ENCODE assay signal across 8 mouse cellular contexts in the genomic region with DNA sequence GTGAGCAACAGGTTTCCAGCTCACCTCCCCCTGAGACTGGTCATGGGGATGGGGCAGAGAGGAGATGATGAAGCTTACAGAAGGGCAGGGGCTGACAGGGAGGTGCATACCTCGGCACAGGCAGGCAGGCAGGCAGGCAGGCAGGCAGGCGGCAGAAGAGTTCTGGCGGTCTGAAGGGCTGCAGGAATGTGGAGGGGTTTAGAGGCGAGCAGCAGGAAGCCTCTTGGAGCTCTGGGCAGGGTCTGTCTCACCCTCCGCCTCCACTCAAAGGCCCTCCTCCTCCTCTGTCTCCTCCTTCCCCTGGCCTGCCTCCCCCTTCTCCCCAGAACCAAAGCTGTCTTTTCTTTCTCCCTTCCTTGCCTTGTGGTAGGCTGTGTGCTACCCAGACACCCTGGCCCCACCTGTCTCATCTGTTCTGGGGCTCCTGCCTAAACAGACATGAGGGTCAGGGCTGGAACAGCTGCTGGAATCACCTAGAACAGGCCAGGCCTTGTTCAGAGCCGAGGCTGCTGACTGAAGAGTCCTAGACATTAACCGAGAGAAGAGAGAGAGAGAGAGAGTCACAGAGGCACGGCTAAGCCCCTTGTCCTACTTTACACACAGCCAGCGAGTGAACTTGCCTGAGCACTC. TPM values are rescaled to one million over a fixed set of nuclear protein-coding genes. Genes with fewer than 3 reads are reported as not detected.
A peak's percentile ranks its signal among the peaks of the same experiment; 100 is the strongest.
DNase-seq lines count a peak whose midpoint lies in the region; ATAC-seq and TF ChIP-seq lines count a peak whose summit lies in the region.

No protein-coding gene starts in this region.

- DNase-seq in layer of hippocampus, adult 11-12 months (ENCODE audit: low spot score) = peak; percentile 41
- no peak for DNase-seq in layer of hippocampus, adult 9-10 months (ENCODE audit: low spot score)
- DNase-seq in embryonic facial prominence, embryonic 11.5 days (ENCODE audit: low spot score) = peak; percentile 78
- DNase-seq in heart, embryonic 10.5 days (ENCODE audit: low spot score) = peak; percentile 93
- DNase-seq in kidney, adult 9 months = peak; percentile 57
- DNase-seq in lung, adult 2 months = peak; percentile 75
- peak; percentile 69 for DNase-seq in ovary, postnatal 14 days (ENCODE audit: low spot score)
- no peak for DNase-seq in B cell, adult 2 months

- H3K4me2 ChIP-seq in embryonic facial prominence, embryonic 11.5 days (ENCODE audit: low read depth, low read length) = peak overlapping the region; percentile 79

- peak overlapping the region; percentile 80 for H3K27ac ChIP-seq in embryonic facial prominence, embryonic 11.5 days (replicated peaks; ENCODE audit: low read depth, low read length)
- peak overlapping the region; percentile 97 for H3K27ac ChIP-seq in heart, embryonic 10.5 days

- peaks cover 6% of the 10 kb centered on the region; the same call in 1 of the 2 replicates for H3K4me1 ChIP-seq in embryonic facial prominence, embryonic 11.5 days (ENCODE audit: control insufficient read depth, insufficient read depth, low read length)
- H3K4me1 ChIP-seq in heart, embryonic 10.5 days = peaks cover 77% of the 10 kb centered on the region
- peaks cover 14% of the 10 kb centered on the region for H3K4me1 ChIP-seq in lung, adult 2 months (ENCODE audit: control insufficient read depth, insufficient read depth, low read length)

- peak overlapping the region; percentile 55 for H3K4me3 ChIP-seq in embryonic facial prominence, embryonic 11.5 days (ENCODE audit: low read depth, low read length)
- peak overlapping the region; percentile 63 for H3K4me3 ChIP-seq in heart, embryonic 10.5 days
- H3K4me3 ChIP-seq in lung, adult 2 months (replicated peaks; ENCODE audit: extremely low read depth, low read depth, low read length) = peak overlapping the region; percentile 89

- no peaks in the 10 kb centered on the region for H3K27me3 ChIP-seq in embryonic facial prominence, embryonic 11.5 days (ENCODE audit: control insufficient read depth, insufficient read depth, low read length)
- H3K27me3 ChIP-seq in heart, embryonic 10.5 days (ENCODE audit: insufficient read depth, poor library complexity, severe bottlenecking) = no peaks in the 10 kb centered on the region

- TF ChIP-seq POLR2A in lung, adult 2 months (IDR thresholded peaks at IDR 0.05; ENCODE audit: borderline replicate concordance, extremely low read depth, low read depth, low read length) = peak; percentile 91

- no peaks in the 10 kb centered on the region for H3K9me3 ChIP-seq in embryonic facial prominence, embryonic 11.5 days (replicated peaks; ENCODE audit: control insufficient read depth, low read length)
- no peaks in the 10 kb centered on the region for H3K9me3 ChIP-seq in heart, embryonic 10.5 days

- H3K36me3 ChIP-seq in embryonic facial prominence, embryonic 11.5 days (replicated peaks; ENCODE audit: control insufficient read depth, insufficient read depth, low read depth, low read length) = no peaks in the 10 kb centered on the region
- peaks cover 9% of the 10 kb centered on the region; the same call in 1 of the 2 replicates for H3K36me3 ChIP-seq in heart, embryonic 10.5 days

- peak; percentile 71 for ATAC-seq in embryonic facial prominence, embryonic 11.5 days (replicated peaks; ENCODE audit: insufficient number of reproducible peaks, low FRiP score, low TSS enrichment, low read depth)

- peak overlapping the region; percentile 74 for H3K9ac ChIP-seq in embryonic facial prominence, embryonic 11.5 days (replicated peaks; ENCODE audit: low read length)

- TF ChIP-seq CTCF in lung, adult 2 months (IDR thresholded peaks at IDR 0.05; ENCODE audit: insufficient read depth, low read length) = no peak

- 4% methylated on average over 9 of the region's 9 CpGs for WGBS in embryonic facial prominence, embryonic 11.5 days
- 3% methylated on average over 9 of the region's 9 CpGs for WGBS in heart, embryonic 10.5 days
- 8% methylated on average over 9 of the region's 9 CpGs for WGBS in lung, adult 2 months

RNA-seq across cellular contexts. Expression of gene Sparc, which starts 3.2 kb away (rescaled TPM):
- polyA plus RNA-seq in embryonic facial prominence, embryonic 11.5 days (2014; fragmentation: Nextera tagmentation; extraction: Ambion mirVana) = 423 and 462 TPM in 2 replicates
- 995 and 1,097 TPM in 2 replicates for polyA plus RNA-seq in heart, embryonic 10.5 days (2016; fragmentation: Nextera tagmentation; extraction: Ambion mirVana)
- polyA plus RNA-seq in lung, adult 2 months (2012; rRNA removed) = 2,531 and 3,134 TPM in 2 replicates

RNA-seq across cellular contexts. Expression of gene Atox1, which starts 41.2 kb away (rescaled TPM):
- polyA plus RNA-seq in embryonic facial prominence, embryonic 11.5 days (2014; fragmentation: Nextera tagmentation; extraction: Ambion mirVana) = 243 and 262 TPM in 2 replicates
- 269 and 273 TPM in 2 replicates for polyA plus RNA-seq in heart, embryonic 10.5 days (2016; fragmentation: Nextera tagmentation; extraction: Ambion mirVana)
- polyA plus RNA-seq in lung, adult 2 months (2012; rRNA removed) = 243 and 337 TPM in 2 replicates

RNA-seq across cellular contexts. Expression of gene G3bp1, which starts 49.7 kb away (rescaled TPM):
- polyA plus RNA-seq in embryonic facial prominence, embryonic 11.5 days (2014; fragmentation: Nextera tagmentation; extraction: Ambion mirVana) = 261 and 263 TPM in 2 replicates
- 164 and 188 TPM in 2 replicates for polyA plus RNA-seq in heart, embryonic 10.5 days (2016; fragmentation: Nextera tagmentation; extraction: Ambion mirVana)
- 20.5 and 21.8 TPM in 2 replicates for polyA plus RNA-seq in lung, adult 2 months (2012; rRNA removed)

Comparison
In these comparisons a context has a peak if more than half of its experiments do, and no peak if none do; other contexts are left out.
1. DNase-seq: peak in layer of hippocampus, adult 11-12 months (single experiment), embryonic facial prominence, embryonic 11.5 days (single experiment), heart, embryonic 10.5 days (single experiment), kidney, adult 9 months (single experiment), lung, adult 2 months (single experiment) and ovary, postnatal 14 days (single experiment); none in layer of hippocampus, adult 9-10 months (single experiment) and B cell, adult 2 months (0 of 2).
2. Peak in every context shown above with its lines, with median percentiles within 50 percentile points of each other: H3K4me3 ChIP-seq.